Mouse (Mus musculus) midbrain, embryonic 14.5 days (tissue): ENCODE results near the gene Gm14305. TPM values are rescaled to one million over a fixed set of nuclear protein-coding genes. Genes with fewer than 3 reads are reported as not detected.
"Not testable (repeated sequence)": the region's sequence is repeated elsewhere in the genome, so short reads cannot be mapped to it uniquely, and the experiment has no call there.

Experiments
- ATAC-seq: fragments of 200-750 bp; cut with Nextera tagmentation; 2 replicates; pipeline ENCODE4 v1.8.0; 2017; ENCODE audit warnings: moderate number of reproducible peaks, moderate library complexity; ENCODE audit not compliant: low FRiP score, low TSS enrichment
- DNase-seq: peaks from one replicate; pipeline ENCODE4 v3.0.0-alpha.2; 2015
- H3K27ac ChIP-seq: fragments of 300-500 bp; sonication (generic); replicated peaks from 2 replicates; pipeline ENCODE4 v1.5.1; 2014; ENCODE audit warnings: mild to moderate bottlenecking, low read depth, low read length, moderate library complexity
- H3K27me3 ChIP-seq: fragments of 300-500 bp; sonication (generic); 2 replicates; pipeline ENCODE4 v1.6.1; 2014; ENCODE audit warnings: low read length, control low read depth, mixed read lengths; ENCODE audit not compliant: control insufficient read depth, insufficient read depth
- H3K36me3 ChIP-seq: fragments of 300-500 bp; sonication (generic); 2 replicates; pipeline ENCODE4 v1.6.1; 2014; ENCODE audit warnings: low read length, control low read depth; ENCODE audit not compliant: control insufficient read depth, insufficient read depth
- H3K4me1 ChIP-seq: fragments of 300-500 bp; sonication (generic); 2 replicates; pipeline ENCODE4 v1.6.1; 2014; ENCODE audit warnings: mild to moderate bottlenecking, antibody characterized with exemption, low read length, control low read depth; ENCODE audit not compliant: control insufficient read depth, insufficient read depth
- H3K4me2 ChIP-seq: fragments of 300-500 bp; sonication (generic); 2 replicates; pipeline ENCODE4 v1.6.1; 2014; ENCODE audit warnings: mild to moderate bottlenecking, low read length, moderate library complexity
- H3K4me3 ChIP-seq: fragments of 300-500 bp; sonication (generic); replicated peaks from 2 replicates; pipeline ENCODE4 v1.5.1; 2014; ENCODE audit warnings: low read depth, low read length
- H3K9ac ChIP-seq: fragments of 300-500 bp; sonication (generic); replicated peaks from 2 replicates; pipeline ENCODE4 v1.6.1; 2014; ENCODE audit warnings: mild to moderate bottlenecking, low read length, moderate library complexity
- H3K9me3 ChIP-seq: fragments of 300-500 bp; sonication (generic); 2 replicates; pipeline ENCODE4 v1.6.1; 2016; ENCODE audit warnings: low read length, control low read depth, mixed read lengths; ENCODE audit not compliant: control insufficient read depth
- WGBS: fragments of 180-500 bp; shearing (Covaris S2); extraction: QIAGEN DNeasy Blood & Tissue Kit; methylation state at CpG from one replicate; pipeline ENCODE4 v1.1.7; 2014; 5-methylcytosine and 5-hydroxymethylcytosine counted together
- polyA plus RNA-seq: library from polyadenylated mRNA; unstranded; fragments of >200 nt; fragmentation: Nextera tagmentation; extraction: Ambion mirVana; gene quantifications from 2 replicates; pipeline ENCODE4 v1.2.1, GENCODE M21; 2014

Gm14305 gene
- polyA plus RNA-seq: 41.8 and 42.4 TPM in 2 replicates

GRCm38 (mm10) chr2:176708051-176708450, at the start of gene Gm14305:
Gene Gm14305, plus strand, starts transcription at chr2:176708328.
- not testable (repeated sequence) for H3K27ac ChIP-seq, H3K36me3 ChIP-seq, H3K9me3 ChIP-seq, ATAC-seq, H3K9ac ChIP-seq, H3K4me1 ChIP-seq, H3K27me3 ChIP-seq, DNase-seq
- 4% methylated on average over 3 of the region's 6 CpGs for WGBS
- H3K4me2 ChIP-seq: peak within 1 kb of the TSS; percentile 44
- peak within 1 kb of the TSS; percentile 38 for H3K4me3 ChIP-seq

DNA sequence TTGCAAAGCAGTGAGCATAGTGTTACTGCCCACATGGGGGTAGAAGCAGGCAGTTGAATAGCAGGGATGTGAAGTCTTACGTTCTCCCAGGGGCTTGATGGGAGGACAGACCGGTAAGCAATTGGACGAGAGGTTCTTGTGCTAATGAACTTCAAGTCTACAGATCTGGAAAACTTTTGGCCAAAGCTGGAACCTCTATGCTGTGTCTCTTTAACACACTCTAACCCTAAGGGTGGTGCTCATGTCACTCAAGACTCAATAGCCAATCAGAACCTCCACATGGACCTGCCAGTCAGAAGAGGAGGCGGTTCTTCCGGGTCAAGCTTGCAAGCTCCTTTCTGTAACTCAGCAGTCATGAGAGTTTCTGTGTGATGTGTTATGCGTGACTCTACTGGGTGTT, 37.9 kb upstream of the Gm14305 start, which contains the start of gene Zfp973:
Gene Zfp973, plus strand, starts transcription at position 301 of the 400 bp plus-strand sequence.
- not testable (repeated sequence) for ATAC-seq, H3K27ac ChIP-seq, H3K4me3 ChIP-seq, DNase-seq, H3K4me2 ChIP-seq, H3K4me1 ChIP-seq, H3K9ac ChIP-seq, H3K27me3 ChIP-seq, H3K9me3 ChIP-seq, H3K36me3 ChIP-seq
- no CpG with 5 or more reads among the region's 6 CpGs for WGBS

Other genes starting within 250 kb of the Gm14305 start
- 5.1 and 18.6 TPM in 2 replicates for gene Gm14434, start 221.5 kb upstream of the Gm14305 start, polyA plus RNA-seq
- gene Zfp967, start 187.3 kb upstream of the Gm14305 start, polyA plus RNA-seq: not detected in 2 replicates
- gene Gm14308, start 72.0 kb upstream of the Gm14305 start, polyA plus RNA-seq: 17.7 and 35.2 TPM in 2 replicates
- 9.9 and 11.8 TPM in 2 replicates for gene Zfp973, start 37.8 kb upstream of the Gm14305 start, polyA plus RNA-seq
- gene Gm14295, start 90.3 kb downstream of the Gm14305 start, polyA plus RNA-seq: 8.0 and 9.4 TPM in 2 replicates
- not detected in 2 replicates for gene Gm14408, start 122.8 kb downstream of the Gm14305 start, polyA plus RNA-seq
- gene Gm14296, start 219.5 kb downstream of the Gm14305 start, polyA plus RNA-seq: 13.4 and 15.5 TPM in 2 replicates